Mouse (Mus musculus): ENCODE measurements around the gene Rpl41.
A peak's percentile ranks its signal among the peaks of the same experiment; 100 is the strongest.

DNA sequence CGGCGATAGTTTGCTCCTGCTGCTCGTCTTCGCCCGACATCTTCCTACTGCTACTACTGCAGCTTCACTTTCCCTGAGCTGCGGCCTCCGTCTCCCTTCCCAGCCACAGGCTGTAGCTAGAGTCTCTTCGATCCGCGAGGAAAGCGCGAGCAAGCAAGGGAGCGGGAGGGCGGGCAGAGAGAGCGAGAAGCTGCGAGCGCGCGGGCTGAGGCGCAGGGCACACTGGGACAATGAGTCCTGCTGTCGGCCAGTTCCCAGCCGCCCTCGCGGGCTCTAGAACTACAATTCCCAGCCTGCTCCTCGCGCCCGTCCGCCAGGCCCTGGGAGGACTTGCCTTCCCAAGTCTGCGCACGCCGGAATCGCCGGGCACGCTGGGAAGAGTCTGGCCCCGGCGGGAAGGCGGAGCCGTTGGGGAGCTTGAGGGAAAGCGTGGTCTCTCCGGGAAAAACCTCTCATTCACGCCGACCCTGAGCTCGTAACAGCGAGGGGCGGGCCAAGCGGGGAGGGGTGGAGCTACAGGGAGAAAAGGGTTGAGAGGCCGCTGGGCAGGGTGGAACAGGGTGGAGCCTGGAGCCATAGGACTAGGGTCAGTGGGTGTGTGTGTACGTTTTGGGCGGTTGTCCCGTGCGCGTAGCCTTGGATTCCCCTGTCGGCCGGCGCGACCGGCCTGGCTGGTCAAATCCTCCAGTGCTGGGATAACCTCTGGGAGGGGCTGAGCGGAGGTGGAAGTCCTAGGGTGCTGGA, 16.9 kb upstream of the Rpl41 start, which contains the start of gene Pa2g4:
- no peak for TF ChIP-seq CTCF (IDR thresholded peaks at IDR 0.05; ENCODE audit: insufficient read depth, low read depth, low read length)
- peak; percentile 88 for TF ChIP-seq POLR2A (IDR thresholded peaks at IDR 0.05; ENCODE audit: insufficient read depth, low read depth, low read length)

Measured in olfactory bulb, adult 2 months (tissue).